Mouse (Mus musculus) kidney, embryonic 16.5 days (tissue): ENCODE results near the gene Dazap1. TPM values are rescaled to one million over a fixed set of nuclear protein-coding genes. Genes with fewer than 3 reads are reported as not detected.

Experiments used
- ATAC-seq: fragments of 200-750 bp; cut with Nextera tagmentation; 2 replicates; pipeline ENCODE4 v1.8.0; 2017; ENCODE audit warnings: moderate TSS enrichment; ENCODE audit not compliant: low FRiP score, low TSS enrichment
- H3K27ac ChIP-seq: fragments of 300-500 bp; sonication (generic); 2 replicates; pipeline ENCODE4 v1.5.1; 2014; ENCODE audit warnings: low read length
- H3K27me3 ChIP-seq: fragments of 300-500 bp; sonication (generic); 2 replicates; pipeline ENCODE4 v1.6.1; 2014; ENCODE audit warnings: low read length, control low read depth, mixed read lengths; ENCODE audit not compliant: insufficient read depth
- H3K36me3 ChIP-seq: fragments of 300-500 bp; sonication (generic); 2 replicates; pipeline ENCODE4 v1.6.1; 2014; ENCODE audit warnings: low read length, control low read depth, mixed read lengths; ENCODE audit not compliant: insufficient read depth
- H3K4me1 ChIP-seq: fragments of 300-500 bp; sonication (generic); 2 replicates; pipeline ENCODE4 v1.6.1; 2014; ENCODE audit warnings: low read length, control low read depth, mixed read lengths; ENCODE audit not compliant: insufficient read depth
- H3K4me2 ChIP-seq: fragments of 300-500 bp; sonication (generic); replicated peaks from 2 replicates; pipeline ENCODE4 v1.6.1; 2014; ENCODE audit warnings: low read depth, low read length
- H3K4me3 ChIP-seq: fragments of 300-500 bp; sonication (generic); 2 replicates; pipeline ENCODE4 v1.5.1; 2014; ENCODE audit warnings: mild to moderate bottlenecking, low read length
- H3K9ac ChIP-seq: fragments of 300-500 bp; sonication (generic); replicated peaks from 2 replicates; pipeline ENCODE4 v1.6.1; 2014; ENCODE audit warnings: low read length
- H3K9me3 ChIP-seq: fragments of 300-500 bp; sonication (generic); 2 replicates; pipeline ENCODE4 v1.6.1; 2016; ENCODE audit warnings: low read length, control low read depth
- WGBS: fragments of 180-500 bp; shearing (Covaris S2); extraction: QIAGEN DNeasy Blood & Tissue Kit; methylation state at CpG from one replicate; pipeline ENCODE4 v1.1.7; 2014; 5-methylcytosine and 5-hydroxymethylcytosine counted together
- polyA plus RNA-seq: library from polyadenylated mRNA; unstranded; fragments of >200 nt; fragmentation: Nextera tagmentation; extraction: Ambion mirVana; gene quantifications from 2 replicates; pipeline ENCODE4 v1.2.1, GENCODE M21; 2015

Gene Dazap1
- polyA plus RNA-seq, 1 experiment from 2014 or later: 55.4 TPM

GRCm38 (mm10) chr10:80316359-80316781, 55.1 kb downstream of the Dazap1 start:
- H3K9ac ChIP-seq: 0 out of 2 replicates have a peak overlapping the region, but pooled peaks have one; percentile 22
- peaks cover 20% of the 10 kb centered on the region for H3K4me1 ChIP-seq
- ATAC-seq: no peak
- no peak overlapping the region for H3K27ac ChIP-seq
- no peak overlapping the region for H3K4me3 ChIP-seq
- no peaks in the 10 kb centered on the region for H3K9me3 ChIP-seq
- H3K36me3 ChIP-seq: 0 out of 2 replicates have a peak, but pooled peaks cover 4% of the 10 kb centered on the region
- 22% methylated on average over 11 of the region's 11 CpGs for WGBS
- H3K4me2 ChIP-seq: no peak overlapping the region
- H3K27me3 ChIP-seq: peaks cover 63% of the 10 kb centered on the region

DNA sequence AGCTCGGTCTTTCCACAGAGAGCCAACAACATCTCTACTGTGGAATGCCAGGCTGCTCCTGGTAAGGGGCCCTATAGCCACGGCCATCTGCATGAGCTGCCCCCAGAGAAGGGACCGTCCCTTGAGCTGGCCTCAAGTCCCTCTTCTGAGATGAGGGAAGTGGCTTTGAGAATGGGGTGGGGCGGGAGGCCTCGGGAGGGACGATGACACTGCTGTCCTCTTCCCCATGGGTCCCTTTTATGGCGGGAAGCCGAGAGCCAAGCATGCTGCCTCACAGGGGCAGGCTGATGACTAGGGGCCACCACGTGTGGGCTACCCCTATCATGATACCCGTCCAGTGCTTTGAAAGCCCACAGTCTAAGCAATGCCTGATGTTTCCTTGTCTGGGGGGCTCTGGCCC, 55.7 kb downstream of the Dazap1 start:
- Histone ChIP-seq H3K9ac (no peak overlapping the region), H3K27me3 (peaks cover 56% of the 10 kb centered on the region), H3K9me3 (no peaks in the 10 kb centered on the region), H3K27ac (no peak overlapping the region), H3K36me3 (0 out of 2 replicates have a peak, but pooled peaks cover 4% of the 10 kb centered on the region), H3K4me1 (peaks cover 20% of the 10 kb centered on the region), H3K4me2 (no peak overlapping the region), H3K4me3 (no peak overlapping the region)
- no peak for ATAC-seq
- WGBS: 42% methylated on average over 10 of the region's 10 CpGs

DNA sequence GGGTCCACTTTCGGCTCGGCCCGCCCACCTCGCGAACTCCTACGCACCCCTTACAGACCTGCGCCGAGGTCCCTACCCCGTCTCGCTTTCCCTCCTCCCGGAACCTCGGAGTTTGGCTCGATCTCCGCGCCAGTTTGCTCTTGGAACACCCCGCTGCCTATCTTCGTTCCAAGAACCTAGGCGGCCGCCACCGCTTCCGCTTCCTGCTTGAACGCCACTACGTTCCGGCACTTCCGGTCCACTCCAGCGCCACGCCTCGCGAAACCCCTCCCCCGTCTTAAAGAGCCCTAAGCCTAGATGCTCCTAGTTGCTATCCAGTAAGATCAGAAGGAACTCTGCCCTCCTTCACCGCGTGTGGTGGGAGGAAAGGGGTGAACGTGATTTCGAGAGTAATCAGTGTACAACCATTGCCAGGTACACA, 59.1 kb downstream of the Dazap1 start, which contains the start of gene 2310011J03Rik:
Gene 2310011J03Rik, minus strand, starts transcription at position 198 of the 421 bp plus-strand sequence.
- Histone ChIP-seq H3K4me1 (peaks cover 25% of the 10 kb centered on the region), H3K9me3 (no peaks in the 10 kb centered on the region), H3K4me2 (peak within 1 kb of the TSS; percentile 87), H3K4me3 (peak within 1 kb of the TSS; percentile 86), H3K27ac (peak within 1 kb of the TSS; percentile 56; the same call in 1 of the 2 replicates), H3K27me3 (peaks cover 23% of the 10 kb centered on the region), H3K36me3 (0 out of 2 replicates have a peak, but pooled peaks cover 4% of the 10 kb centered on the region), H3K9ac (peak within 1 kb of the TSS; percentile 84)
- under 1% methylated on average over 34 of the region's 34 CpGs for WGBS
- peak; percentile 44 for ATAC-seq

- Histone ChIP-seq H3K36me3 (0 out of 2 replicates have a peak, but pooled peaks cover 4% of the 10 kb centered on the region), H3K4me2 (no peak overlapping the region), H3K4me3 (no peak overlapping the region), H3K4me1 (peaks cover 25% of the 10 kb centered on the region), H3K9me3 (no peaks in the 10 kb centered on the region), H3K27me3 (peaks cover 15% of the 10 kb centered on the region), H3K9ac (no peak overlapping the region), H3K27ac (no peak overlapping the region)
- no peak for ATAC-seq
- WGBS: 74% methylated on average over 6 of the region's 6 CpGs
These were observed 59.9 kb downstream of the Dazap1 start for GRCm38 (mm10) chr10:80321014-80321669.

DNA sequence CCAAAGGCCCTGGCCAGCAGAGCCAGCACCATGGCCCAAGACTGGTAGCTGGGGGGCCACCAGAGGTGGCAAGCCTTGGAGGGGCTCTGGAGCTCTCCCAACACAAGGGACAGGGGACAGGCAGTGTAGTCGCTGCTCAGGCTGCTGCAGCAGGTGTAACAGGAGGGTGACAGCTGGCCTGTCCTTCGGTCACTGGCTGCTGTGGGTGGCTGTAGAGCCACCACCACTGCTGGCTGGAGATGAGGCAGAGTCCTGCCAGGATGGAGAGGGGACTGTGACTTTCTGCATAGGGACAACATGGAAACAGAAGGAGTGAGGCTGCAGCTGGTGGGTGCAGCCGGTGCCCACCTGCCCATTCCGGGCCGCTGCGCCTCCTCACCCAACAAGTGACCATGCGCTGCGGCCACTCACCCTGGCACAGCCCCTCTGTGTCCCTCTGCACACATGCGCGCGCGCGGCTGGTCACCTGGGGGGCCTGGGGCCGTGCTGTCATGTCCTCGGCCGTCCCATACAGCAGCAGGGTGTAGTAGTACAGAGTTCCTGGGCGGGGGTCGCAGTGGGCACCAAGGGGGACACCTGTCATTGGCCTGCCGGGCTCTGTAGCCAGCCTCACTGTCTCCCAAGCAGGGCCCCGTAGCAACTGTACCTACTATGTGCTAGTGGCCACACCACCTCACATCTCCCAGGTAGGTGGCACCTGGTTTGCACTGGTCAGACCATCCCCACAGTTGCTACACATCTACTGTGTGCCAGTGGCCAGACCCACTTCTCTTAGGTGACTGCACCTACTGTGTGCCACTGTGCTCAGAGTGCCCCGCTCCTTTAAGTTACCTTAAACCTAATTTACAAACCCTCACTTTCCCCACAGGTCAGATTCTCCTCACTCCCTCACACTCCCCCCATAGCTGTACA, 60.6 kb downstream of the Dazap1 start:
- Histone ChIP-seq H3K4me2 (peak overlapping the region; percentile 98), H3K4me1 (peaks cover 25% of the 10 kb centered on the region), H3K4me3 (peak overlapping the region; percentile 67; the same call in 1 of the 2 replicates), H3K9me3 (no peaks in the 10 kb centered on the region), H3K36me3 (0 out of 2 replicates have a peak, but pooled peaks cover 4% of the 10 kb centered on the region), H3K27me3 (peaks cover 7% of the 10 kb centered on the region; the same call in 1 of the 2 replicates), H3K27ac (no peak overlapping the region), H3K9ac (no peak overlapping the region)
- 91% methylated on average over 21 of the region's 21 CpGs for WGBS
- no peak for ATAC-seq

- H3K9me3 ChIP-seq: no peaks in the 10 kb centered on the region
- 3% methylated on average over 28 of the region's 28 CpGs for WGBS
- H3K27me3 ChIP-seq: no peaks in the 10 kb centered on the region; the same call in 1 of the 2 replicates
- H3K36me3 ChIP-seq: 0 out of 2 replicates have a peak, but pooled peaks cover 4% of the 10 kb centered on the region
- no peak overlapping the region for H3K27ac ChIP-seq
- H3K4me1 ChIP-seq: peaks cover 25% of the 10 kb centered on the region
- peak; percentile 7; the same call in 1 of the 2 replicates for ATAC-seq
- peak overlapping the region; percentile 67 for H3K4me3 ChIP-seq
- H3K9ac ChIP-seq: peak overlapping the region; percentile 73
- peak overlapping the region; percentile 98 for H3K4me2 ChIP-seq
These were observed 61.5 kb downstream of the Dazap1 start for GRCm38 (mm10) chr10:80322811-80323211.

DNA sequence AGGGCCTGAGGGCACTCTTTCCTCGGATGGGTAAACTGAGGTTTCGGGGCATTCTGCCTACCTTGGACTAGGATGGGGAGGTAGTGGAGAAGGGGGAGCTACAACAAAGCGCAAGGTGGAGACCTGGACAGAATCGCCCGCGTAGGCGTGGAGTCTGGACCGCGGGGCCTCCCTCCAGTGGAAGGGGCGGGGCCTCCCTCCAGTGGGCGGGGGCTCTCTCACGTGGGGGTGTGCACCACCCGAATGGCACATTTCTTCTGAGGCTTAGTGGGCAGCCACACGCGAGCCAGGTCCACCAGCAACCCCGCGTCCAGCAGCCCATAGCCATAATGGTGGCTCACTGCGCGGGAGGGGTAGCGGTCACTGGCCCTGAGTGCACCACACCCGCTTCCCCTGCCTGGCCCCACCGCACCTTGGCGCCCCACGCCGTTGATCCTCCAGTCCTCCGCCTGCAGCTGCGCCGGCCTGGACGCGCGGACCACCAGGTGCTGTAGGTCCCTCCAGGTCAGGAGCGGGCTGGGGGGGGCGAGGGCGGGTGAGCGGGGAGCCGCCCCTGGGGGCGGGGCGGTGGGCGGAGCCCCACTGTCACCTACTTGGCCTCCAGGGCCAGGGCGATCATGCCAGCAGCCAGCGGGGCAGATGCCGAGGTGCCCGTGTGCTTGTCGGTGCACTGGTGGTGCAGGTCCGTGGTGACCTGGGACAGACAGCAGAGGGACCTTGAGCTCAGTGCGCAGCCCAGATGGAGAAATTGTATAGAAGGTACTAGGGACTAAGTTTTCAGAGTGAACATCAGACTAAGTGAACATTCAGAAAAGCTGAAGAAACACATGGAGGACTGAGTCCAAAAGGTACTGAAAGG, 62.2 kb downstream of the Dazap1 start:
- H3K27ac ChIP-seq: 0 out of 2 replicates have a peak overlapping the region, but pooled peaks have one; percentile 18

GRCm38 (mm10) chr10:80324120-80325037, 63.1 kb downstream of the Dazap1 start:
- Histone ChIP-seq H3K9me3 (no peaks in the 10 kb centered on the region), H3K4me2 (peak overlapping the region; percentile 98), H3K27ac (no peak overlapping the region), H3K9ac (no peak overlapping the region; the same call in 1 of the 2 replicates), H3K36me3 (no peaks in the 10 kb centered on the region), H3K4me3 (peak overlapping the region; percentile 67; the same call in 1 of the 2 replicates), H3K27me3 (no peaks in the 10 kb centered on the region), H3K4me1 (peaks cover 27% of the 10 kb centered on the region)
- 81% methylated on average over 17 of the region's 17 CpGs for WGBS
- no peak for ATAC-seq

More for the DNA sequence above, 62.2 kb downstream of the Dazap1 start:
- Histone ChIP-seq H3K4me3 (peak overlapping the region; percentile 67), H3K9me3 (no peaks in the 10 kb centered on the region), H3K9ac (peak overlapping the region; percentile 73), H3K36me3 (0 out of 2 replicates have a peak, but pooled peaks cover 4% of the 10 kb centered on the region), H3K4me2 (peak overlapping the region; percentile 98), H3K4me1 (peaks cover 25% of the 10 kb centered on the region), H3K27me3 (no peaks in the 10 kb centered on the region)
- ATAC-seq: peak; percentile 43
- under 1% methylated on average over 40 of the region's 46 CpGs for WGBS
